Mouse (Mus musculus) kidney, postnatal 25 days (tissue): Measurements from ENCODE around the gene Kmt2d.

Experiments
- DNase-seq, 2 experiments: peaks; one replicate each; pipeline ENCODE4 v3.0.0; 2021; ENCODE audit warnings: mixed read lengths in 2 of 2

Kmt2d gene

DNA sequence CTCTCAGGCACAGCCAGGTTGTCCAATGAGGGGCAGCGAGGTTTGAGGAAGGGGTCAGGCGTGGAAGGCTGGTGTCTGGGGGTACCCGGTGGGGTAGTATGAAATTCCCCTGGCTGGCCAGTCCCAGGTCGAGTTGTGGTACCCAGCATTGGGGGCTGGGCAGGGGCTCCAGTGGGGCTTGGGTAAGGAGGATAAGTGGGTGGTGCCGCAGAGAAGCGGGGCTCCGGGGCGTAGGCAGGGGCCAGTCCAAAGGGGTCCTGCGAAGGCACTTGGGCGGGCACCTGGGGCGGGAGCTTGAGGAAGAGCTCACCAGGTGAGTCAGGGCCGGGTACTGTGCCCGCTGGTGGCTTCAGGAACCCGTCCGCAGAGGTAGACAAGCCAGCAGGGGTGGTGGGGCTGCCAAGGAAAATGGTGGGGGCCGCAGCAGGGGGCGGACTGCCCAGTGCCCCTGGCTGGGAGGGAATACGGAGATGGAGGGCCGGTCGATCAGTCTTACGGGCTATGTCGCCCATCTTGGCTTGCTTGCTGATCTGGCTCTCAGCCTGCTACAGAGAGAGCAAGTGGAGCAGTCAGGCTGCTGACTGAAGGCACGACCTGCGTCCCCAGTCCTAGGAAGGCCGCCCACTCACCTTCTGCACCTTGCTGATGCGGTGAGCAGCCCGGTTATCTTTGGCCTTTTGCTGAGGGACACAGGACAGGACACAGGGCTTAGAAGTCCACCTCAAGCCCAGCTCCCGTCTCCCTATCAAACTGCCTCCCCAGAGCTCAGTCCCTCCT is 17.7 kb downstream of the Kmt2d start:
- DNase-seq = peak in 1 of 2 experiments; percentile 43

DNA sequence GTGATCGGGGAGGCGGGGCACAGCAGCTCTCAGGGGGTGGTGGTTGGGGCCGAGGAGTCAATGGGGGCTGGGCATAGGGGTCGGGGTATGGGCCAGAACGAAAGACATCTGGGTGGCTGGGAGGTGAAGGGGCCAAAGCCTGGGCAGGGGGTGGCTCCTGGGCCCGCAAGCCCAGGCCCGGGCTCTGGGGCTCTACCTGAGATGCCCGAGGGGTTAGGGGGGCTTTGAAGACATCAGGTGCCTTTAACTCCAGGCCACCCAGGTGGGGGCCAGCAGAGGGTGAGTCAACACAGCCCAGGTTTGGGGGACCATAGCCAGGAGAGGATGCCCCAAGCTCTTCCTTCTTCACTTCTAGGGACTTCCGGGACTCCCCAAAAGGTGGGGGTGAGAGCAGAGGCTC is 18.3 kb downstream of the Kmt2d start:
- peak in 1 of 2 experiments; percentile 39 for DNase-seq

DNA sequence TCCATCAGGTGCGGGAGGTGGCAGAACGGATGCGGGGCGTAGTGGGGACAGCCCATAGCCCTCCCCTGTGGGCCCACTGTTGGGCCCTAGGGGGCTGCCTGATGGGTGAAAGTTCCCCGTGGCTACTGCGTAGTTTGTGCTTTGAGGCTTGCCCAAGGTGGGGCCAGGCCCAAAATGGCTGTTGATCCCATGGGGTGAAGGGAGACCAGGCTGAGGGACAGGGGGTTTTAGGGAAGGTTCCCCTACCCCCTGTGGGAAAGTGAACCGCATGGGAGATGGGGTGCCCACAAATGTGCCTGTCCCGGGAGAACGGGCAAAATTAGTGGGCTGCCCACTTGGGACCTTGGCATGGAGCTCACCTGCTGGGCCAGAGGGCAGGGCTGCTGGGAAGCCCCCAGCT is 18.9 kb downstream of the Kmt2d start:
- no peak for DNase-seq

DNA sequence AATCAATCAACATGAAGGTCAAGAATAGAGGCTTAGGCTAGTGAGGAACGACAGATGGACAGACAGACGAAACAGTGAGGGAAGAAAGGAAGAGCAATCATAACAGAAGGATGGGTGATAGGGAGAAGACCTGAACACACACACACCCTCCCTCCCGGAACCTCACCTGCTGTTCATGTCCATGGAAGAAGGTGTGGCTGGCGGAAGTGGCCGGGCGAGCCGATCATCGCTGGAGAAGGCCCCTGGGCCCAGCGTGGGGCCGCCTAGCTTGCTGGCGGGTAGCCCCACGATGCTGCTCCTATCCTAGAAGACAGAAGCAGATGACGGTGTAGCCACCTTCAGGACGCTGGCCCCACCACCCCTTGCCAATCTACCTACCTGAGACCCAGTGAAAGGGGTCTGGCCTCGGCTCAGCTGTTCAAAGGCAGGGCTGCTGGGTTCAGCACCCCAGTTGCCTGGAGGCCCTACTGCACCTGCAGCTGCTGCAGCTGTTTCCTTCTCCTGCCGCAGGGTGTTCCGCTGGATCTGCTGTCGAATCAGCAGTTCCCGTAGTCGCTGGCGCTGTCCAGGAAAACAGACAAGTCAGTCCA is 19.7 kb downstream of the Kmt2d start:
- peak in 1 of 2 experiments; percentile 39 for DNase-seq

DNA sequence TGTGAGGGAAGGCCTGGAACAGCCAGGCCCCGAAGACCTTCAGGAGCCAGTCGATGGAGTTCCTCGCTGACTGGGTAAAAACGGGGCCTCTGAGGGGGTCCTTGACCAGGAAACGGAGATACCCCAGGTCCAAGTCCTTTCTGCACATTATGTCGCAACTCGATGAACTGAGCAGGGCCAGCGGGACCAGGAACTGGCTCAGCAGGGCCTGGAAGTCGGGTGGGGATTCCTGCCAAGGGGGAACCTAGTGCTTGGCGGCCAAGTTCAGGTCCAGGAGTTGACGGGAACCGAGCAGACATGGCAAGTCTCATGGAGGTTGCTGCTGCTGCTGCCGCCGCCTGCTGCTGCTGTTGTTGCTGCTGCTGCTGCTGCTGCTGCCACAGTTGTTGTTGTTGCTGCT is 20.3 kb downstream of the Kmt2d start:
- DNase-seq = no peak

DNA sequence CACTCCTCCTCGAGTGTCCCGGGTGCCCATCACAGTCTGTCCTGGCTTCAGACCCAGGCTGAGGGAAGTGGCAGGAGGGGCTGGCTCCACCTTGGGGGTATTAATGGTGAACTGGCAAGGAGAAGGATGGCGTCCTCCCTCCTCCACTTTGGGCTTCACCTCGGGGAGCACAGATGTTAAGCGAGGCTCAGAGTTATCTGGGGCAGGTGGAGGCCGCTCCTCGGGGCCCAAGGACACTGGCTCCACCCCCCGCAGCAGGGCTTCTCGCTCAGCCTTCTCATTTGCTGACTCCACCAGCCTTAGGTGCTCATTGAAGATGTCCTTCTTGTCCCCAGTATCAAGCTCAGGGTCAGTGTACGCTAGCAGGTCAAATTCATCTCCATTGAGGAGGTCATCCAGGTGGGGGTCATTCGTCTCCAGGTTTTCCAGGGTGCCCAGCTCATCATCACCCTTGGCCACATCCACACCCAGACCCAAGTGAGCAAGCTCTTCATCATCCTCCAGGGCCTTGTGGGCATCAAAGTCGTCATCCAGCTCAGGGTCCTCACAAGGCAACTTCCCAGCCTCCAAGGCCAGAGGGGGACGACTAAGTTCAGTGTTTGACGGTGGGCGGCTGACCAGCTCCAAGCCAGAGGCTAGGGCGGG is 20.9 kb downstream of the Kmt2d start:
- no peak for DNase-seq

DNA sequence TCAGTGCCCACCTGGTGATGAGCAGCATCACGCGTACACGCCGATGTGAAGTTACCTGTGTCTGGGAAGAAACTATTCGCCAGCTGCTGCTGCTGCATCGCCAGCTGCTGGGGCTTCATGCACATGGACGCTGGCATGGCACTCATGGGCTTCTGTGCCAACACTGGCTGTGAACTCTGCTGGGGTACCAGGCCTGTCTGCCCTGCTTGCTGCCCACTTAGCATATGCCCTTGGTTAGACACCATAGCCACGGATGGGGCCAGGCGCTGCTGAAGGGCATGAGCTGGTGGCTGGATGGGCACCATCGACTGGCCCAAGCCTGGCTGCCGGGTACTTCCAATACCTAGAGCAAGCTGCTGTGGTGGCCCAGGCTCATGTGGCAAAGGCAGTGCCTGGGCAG is 21.8 kb downstream of the Kmt2d start:
- no peak for DNase-seq

DNA sequence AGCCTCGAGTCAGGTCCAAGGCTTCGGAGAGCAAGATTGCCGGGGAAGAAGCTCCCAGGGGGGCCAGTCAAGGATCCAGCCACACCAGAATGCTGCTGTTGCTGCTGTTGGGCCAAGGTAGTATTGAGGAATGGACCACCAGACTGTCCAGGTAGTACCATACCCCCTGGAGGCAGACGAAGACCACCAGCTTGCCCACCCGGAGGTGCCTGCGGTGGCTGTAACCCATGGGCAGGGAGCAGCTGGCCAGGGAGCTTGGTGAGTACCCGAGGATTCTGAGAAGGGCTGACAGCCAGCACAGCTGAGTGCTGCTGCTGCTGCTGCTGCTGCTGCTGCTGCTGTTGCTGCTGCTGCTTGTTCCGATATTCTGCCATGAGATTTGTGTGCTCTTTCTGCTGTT is 24.9 kb downstream of the Kmt2d start:
- DNase-seq = peak in 1 of 2 experiments; percentile 41

DNA sequence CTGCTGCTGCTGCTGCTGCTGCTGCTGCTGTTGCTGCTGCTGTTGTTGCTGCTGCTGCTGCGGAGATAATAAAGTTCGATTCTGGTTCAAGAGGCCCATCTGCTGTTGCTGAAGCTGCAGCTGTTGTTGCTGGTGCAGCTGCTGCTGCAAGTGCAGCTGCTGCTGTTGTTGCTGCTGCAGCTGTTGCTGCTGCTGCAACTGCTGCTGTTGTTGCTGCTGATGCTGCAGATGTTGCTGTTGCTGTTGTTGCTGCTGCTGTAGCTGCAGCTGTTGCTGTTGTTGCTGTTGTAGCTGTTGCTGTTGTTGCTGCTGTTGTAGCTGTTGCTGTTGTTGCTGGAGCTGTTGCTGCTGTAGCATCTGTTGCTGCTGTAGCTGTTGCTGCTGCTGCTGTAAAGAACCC is 25.9 kb downstream of the Kmt2d start:
- no peak for DNase-seq

DNA sequence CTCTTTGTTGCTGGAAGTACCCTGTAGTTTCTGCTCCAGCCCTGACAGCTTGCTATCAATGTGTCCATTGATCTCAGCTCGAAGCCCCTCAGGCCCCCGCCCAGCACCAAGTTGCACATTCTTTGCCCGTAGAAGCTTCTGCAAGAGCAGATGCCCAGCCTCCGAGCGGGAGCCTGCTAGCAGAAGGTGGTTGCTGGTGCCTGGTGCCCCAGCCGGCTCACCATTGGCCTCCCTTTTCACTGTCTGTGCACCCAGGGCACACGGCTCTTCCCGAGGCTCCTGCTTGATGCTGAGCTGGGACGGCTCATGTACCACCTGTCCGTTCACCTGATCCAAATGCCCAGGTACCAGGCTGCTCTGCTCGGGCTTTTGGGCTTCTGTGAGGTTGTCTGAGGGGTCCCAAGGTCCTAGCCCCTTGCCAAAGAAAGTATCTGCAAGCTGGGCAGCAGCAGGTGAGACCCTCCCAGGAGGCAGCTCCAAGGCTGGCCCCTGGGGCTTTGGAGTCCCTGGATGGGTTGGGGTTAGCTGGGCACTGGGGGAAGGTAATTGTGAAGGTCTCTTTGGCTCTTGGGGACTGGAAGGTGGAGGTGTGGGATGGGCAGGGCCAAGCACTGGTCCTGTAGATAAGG is 27.3 kb downstream of the Kmt2d start:
- DNase-seq = peak in 1 of 2 experiments; percentile 32

DNA sequence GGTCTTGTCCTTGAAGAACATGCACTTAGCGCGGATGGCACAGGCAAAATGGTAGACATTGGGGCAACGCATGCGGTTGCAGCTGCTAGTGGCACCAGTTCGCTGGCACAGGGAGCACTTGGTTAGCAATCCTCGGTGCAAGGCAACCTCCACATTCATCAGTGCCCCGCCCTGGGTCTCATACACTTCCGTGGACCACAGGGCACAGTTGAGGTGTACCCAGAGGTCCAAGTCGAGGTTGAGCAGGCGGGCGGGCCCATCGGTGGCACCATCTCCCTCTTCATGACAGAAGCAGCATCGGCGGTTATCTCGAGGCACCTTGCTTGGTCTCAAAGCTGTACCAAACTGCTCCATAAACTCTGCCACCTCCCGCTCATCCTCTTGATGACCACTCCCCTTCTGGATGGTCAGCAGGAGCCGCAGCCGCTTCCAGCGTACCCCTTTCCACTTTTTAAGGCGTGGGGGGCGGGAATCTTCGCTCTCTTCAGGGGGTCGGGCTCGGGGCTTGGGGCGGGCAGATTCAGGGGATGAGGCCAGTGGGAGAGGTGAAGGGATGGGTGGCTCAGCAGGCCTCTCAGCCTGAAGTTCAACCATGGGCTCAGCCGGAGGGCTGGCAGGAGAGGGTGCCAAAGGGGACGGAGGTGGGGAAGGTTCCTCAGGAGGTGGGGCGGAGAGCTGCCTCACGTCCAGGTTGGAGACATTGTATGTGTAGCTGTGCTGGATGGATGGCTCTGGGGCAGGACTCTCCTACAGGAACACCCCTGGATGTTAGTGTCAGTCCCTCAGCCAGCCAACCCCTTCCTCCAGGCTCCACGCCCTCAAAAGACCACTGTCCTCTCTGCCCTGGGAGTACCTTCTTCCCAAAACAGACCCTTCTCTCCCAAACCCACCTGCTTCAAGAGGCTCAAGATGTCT is 31.1 kb downstream of the Kmt2d start:
- DNase-seq = peak in 1 of 2 experiments; percentile 53

DNA sequence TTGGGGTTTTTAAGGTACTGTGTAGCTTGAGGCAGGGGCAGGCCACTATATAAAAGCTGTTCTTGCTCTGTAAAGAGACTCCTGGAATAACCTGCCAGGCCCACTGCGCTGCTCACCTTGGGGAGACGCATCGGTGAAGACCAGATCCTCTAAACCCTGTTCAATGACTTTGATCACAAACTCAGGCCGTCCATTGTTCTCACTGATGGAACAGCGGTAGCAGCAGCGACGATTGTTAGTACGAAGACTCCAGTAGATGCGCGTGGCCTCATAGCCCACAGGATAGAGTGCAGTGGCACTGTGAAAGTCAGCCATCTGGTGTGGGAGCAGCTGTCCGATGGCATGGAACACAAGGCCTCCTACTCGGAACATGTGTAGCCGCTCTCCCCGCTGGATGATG is 31.8 kb downstream of the Kmt2d start:
- no peak for DNase-seq

DNA sequence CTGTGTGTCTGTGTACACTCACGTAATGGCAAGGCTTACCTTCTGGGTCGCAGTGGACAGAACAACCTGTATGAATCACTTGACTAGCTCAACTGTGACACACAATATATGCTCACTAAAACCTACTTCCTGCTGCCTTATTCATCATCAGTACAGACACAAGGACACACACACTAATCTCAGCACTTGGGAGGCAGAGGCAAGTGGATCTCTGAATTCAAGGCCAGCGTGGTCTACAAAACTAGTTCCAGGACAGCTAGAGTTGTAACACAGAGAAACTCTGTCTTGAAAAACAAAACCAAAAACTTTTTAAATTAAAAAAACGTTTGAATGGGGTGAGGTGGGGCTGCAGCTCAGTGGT is 33.3 kb downstream of the Kmt2d start:
- DNase-seq = no peak

DNA sequence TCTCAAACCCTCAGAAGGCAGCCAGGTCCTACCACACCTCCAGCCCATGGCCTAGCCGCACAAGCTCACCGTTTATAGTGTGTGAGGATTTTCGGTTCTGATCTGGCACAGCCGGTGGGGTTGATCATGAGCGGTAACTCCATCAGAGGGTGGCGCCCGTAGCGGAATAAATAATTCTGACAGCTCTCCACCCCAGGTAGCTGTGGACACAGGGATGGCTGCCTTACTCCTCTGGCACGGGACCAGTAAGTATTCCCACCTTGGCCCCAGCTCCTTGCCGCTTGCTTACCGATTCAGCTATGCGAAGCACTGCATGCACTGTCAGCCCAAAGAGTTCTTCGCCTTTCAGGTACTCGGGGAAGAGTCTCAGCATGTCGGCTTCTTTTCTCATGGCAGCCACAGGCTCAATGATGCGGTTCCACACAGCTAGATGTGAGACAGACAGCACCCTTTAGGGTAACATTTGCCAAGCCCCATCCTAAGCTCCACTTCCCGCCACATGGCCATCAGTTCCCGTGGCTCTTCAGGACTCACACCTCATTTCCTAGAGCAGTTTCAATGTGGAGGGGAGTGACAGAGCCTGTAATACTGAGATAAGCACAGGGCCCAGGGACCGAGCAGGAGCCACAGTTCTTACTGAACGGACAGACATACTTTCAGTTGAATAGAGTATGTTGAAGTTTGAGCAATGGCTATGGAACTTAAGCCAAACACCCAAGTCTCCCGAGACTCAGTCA is 33.8 kb downstream of the Kmt2d start:
- peak in 1 of 2 experiments; percentile 37 for DNase-seq

DNA sequence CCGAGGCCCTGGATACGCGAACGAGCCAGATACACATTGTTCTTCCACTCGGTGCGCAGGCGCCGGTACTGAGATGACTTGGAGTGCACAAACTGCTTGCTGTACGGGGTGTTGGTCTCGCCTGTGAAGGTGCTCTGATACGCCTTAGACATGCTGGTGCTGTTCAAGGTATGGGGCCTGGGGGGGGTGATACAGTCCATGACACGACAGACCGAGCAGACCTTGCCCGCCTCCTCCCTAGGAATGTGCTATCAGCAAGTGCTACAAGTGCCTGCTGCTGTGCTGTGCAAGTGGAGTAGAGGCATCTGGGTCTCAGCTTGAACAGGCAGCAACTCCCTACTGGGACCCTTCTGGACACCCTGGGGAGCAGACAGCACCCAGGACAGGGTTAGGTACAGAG is 35.7 kb downstream of the Kmt2d start:
- DNase-seq = no peak

DNA sequence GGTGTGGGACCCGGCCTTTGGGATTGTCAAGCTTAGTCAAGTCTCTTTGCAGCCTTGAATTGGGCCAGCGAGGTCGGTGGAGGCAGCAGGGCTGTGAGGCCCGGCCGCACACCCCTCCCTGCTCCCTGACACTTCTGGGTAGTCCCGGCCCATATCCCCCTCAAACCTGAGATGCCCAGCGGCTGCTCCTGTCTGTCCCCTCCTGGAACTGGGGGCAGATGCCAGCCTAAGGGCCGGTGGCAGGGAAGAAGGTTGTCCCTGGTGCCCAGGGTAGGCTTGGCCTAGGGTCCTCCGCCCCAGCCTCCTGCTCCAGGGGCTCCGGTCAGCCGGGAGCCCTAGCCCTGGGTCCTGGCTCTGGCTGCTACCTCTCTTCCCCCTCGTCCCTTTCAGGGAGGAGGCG is 36.9 kb downstream of the Kmt2d start:
- peak in 1 of 2 experiments; percentile 37 for DNase-seq

DNA sequence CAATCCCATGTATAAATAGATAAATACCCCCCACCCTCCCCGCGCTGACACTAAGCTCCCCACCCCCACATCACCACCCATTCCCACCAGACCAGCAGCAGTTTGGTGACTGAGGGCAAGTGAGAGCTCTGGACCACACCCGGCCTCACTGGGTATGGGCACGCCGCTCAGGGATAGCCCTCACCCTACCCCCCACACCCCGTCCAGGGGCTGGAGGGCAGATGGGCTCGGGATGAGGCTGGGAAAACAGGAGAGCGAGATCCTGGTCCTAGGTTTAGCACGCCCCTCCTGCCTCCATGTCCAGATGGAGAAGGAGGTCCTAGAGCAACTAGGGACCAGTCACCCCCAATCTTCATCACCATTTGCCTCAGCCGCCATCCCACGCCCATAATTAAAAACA is 37.7 kb downstream of the Kmt2d start:
- DNase-seq = peak in 1 of 2 experiments; percentile 49

DNA sequence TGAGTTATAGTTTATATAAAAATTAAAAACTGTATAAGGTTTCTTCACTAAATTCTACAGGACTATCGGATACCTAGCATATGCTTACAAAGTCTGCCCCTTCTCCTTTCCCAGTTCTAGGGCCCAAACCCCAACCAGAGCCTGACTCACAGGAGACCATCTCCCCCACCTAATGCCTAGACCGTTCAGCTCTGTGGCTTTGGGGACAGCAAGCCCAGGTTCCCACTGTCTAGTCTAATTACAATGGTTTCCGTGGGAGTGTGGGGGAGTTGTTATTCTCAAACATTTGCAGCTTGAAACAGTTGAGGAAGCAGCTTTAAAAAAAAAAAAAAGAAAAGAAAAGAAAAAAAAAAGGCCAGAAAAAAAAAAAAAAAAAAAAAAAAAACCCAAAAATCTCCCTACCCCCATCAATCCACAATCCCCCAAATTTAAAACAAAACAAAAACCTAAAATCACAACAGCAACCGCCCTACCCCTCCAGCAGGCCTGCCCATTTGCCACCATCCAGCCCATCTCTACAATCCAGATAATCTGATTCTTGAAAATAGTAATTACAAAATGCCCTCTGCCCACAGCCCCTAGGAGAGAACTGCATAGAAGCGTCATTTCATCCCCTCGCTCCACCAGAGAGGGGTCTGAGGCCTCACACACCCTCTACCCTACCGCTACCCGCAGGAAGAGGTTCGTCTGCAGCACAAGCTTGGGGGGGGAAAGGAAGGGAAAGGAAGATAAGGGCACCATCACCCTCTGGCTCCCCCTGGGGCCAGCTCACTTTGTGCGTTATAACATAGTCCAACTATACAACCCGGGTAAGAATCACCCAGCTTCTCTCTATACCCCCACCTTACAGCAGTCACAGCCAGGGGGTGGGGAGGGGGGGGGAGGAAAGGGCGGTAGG is 38.6 kb downstream of the Kmt2d start:
- DNase-seq = no peak

DNA sequence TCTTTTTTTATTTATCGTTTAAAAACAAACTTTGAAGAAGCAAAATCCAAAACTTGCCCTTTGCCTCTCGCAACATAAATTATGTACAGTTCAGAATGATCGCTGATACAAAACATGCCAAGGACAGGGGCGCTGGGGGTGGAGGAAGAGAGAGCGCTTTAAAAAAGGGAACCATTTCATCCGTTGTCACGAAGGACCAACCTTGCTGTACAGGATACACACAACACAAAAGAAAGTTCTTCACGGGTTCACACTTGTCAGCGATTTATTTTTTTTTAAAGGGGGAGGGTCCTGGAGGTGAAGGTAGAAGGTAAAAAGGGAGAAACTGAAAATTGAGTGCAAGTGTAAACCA is 39.3 kb downstream of the Kmt2d start:
- no peak for DNase-seq

DNA sequence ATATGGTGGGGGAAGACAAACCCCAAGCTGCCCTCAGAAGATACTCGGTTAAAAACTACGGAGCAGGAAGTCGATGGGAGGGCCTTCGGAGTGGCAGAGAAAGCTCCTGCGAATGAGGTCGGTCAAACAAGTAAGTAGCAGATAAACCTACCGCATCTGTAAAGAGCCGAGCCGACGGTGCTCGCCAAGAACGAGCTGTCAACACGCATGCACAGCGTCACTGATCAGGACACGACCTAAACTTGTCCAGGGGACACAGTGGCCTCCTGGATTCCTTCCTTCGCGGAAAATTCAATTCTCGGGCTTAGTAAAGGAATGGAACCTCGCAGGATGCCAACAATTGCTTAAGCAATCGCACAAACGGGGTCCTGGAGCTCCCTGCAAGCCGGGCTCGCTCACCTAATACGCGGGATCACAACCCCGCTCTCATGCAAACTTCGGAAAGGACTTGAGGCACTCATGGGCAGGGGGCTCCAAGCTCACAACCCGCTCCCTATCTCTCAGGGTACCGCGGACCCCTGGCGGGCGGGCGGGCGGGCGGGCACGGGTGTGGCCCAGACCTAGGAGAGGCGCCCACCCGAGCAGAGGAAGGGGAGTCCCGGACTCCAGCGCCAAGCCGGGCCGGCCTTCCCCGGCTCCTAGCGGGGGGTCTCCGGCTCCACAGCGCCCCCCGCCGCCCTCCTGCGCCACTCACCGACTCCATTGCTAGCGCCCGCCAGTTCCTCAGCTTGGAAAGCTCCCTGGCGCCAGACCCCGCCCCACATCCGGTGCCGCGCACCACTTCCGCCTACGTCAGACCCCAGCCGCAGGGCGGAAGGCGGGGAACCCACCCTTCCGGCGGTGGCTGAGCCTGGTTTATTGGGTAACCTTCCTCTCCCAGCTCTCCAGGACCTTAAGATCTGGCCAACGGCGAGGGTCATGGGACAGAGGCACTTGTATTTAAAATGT is 40.0 kb downstream of the Kmt2d start, which contains the start of gene Prkag1:
Prkag1 (minus strand) TSS at position 786 of the 948 bp plus-strand sequence.
- peak; percentile 95 to 98 for DNase-seq
